19 mouse cellular contexts compared by ENCODE assay signal in the genomic region with DNA sequence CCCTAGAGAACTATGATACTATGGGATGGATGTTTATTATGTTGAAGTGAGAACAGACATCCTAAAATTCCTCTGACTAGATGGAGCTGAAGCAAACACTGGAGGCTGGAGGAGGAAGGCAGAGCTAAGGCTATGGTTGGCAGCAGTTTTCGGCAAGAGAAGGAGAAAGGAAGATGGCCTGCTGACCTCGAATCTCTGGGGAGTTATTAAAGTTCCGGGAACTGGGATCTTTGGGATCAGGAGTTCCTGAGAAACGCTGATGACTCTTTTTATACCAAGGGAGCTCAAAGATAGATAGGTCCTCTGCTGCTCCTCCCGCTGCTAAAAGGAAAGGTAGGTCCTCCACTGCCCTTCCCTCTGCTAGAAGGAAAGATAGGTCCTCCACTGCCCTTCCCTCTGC.
"Had no signal": no experiment of that assay in that cellular context is flagged by ENCODE, and none has a peak within 500 bp of the region (broad histone marks: within the 10 kb centered on the region; RNA-seq: fewer than 3 reads in every experiment).

No protein-coding gene starts in this region.

- DNase-seq: kidney, postnatal 10 days; layer of hippocampus, postnatal 36 days; left cerebral cortex, postnatal 4 days; liver, embryonic 13.5 days; lung, adult 2 months; lung, postnatal 14 days; lung, postnatal 4 days; right cerebral cortex, adult 18-20 months; right cerebral cortex, postnatal 14 days; right cerebral cortex, postnatal 4 days; thymus, adult 2 months; thymus, postnatal 14 days; thymus, postnatal 4 days had no signal

- H3K4me3 ChIP-seq: intestine, embryonic 15.5 days; liver, embryonic 13.5 days; midbrain, embryonic 12.5 days; midbrain, embryonic 15.5 days; neural tube, embryonic 12.5 days; neural tube, embryonic 15.5 days had no signal

- H3K9me3 ChIP-seq: intestine, embryonic 15.5 days; liver, embryonic 13.5 days; midbrain, embryonic 12.5 days; midbrain, embryonic 15.5 days; neural tube, embryonic 12.5 days; neural tube, embryonic 15.5 days had no signal

- ATAC-seq: intestine, embryonic 15.5 days; midbrain, embryonic 15.5 days had no signal

- H3K36me3 ChIP-seq: intestine, embryonic 15.5 days; liver, embryonic 13.5 days; midbrain, embryonic 12.5 days; midbrain, embryonic 15.5 days; neural tube, embryonic 12.5 days; neural tube, embryonic 15.5 days had no signal

- H3K4me1 ChIP-seq: intestine, embryonic 15.5 days; liver, embryonic 13.5 days; midbrain, embryonic 15.5 days; neural tube, embryonic 12.5 days had no signal

- H3K27me3 ChIP-seq: intestine, embryonic 15.5 days; midbrain, embryonic 12.5 days; midbrain, embryonic 15.5 days; neural tube, embryonic 12.5 days; neural tube, embryonic 15.5 days had no signal

- H3K27ac ChIP-seq: intestine, embryonic 15.5 days; liver, embryonic 13.5 days; midbrain, embryonic 12.5 days; midbrain, embryonic 15.5 days; neural tube, embryonic 12.5 days; neural tube, embryonic 15.5 days; stomach, postnatal 0 days had no signal
